Mouse (Mus musculus): Measurements from ENCODE around the gene Exosc1. TPM values are rescaled to one million over a fixed set of nuclear protein-coding genes. Genes with fewer than 3 reads are reported as not detected.

Exosc1 gene
- polyA plus RNA-seq, 1 experiment from 2014 or later = 60.7 TPM

DNA sequence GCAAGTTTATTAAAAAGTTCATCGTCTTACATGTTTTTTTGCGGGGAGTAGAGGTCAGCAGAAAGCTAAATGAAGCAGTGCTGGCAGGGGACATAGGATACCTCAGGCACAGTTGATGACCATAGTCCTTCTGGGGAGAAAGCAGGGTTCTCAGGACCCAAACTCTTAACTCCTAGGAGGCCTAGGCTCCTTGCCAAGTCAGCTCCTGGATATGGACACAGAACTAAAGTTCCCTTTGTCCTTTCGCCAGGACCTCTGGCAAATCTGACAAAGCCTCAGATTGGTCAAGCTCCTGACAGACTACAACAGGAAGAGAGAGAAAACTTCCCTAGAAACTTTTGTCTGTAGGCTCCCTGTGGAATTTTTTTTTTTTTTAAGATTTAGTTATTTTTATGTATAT is 24.5 kb downstream of the Exosc1 start:
- Histone ChIP-seq H3K27me3 (ENCODE audit: control insufficient read depth, insufficient read depth, low read length) (no peaks in the 10 kb centered on the region), H3K9me3 (ENCODE audit: control insufficient read depth, low read length) (no peaks in the 10 kb centered on the region), H3K4me2 (ENCODE audit: low read depth, low read length) (no peak overlapping the region), H3K4me1 (ENCODE audit: control insufficient read depth, insufficient read depth, low read length) (peaks cover 11% of the 10 kb centered on the region), H3K9ac (replicated peaks; ENCODE audit: low read depth, low read length) (no peak overlapping the region), H3K4me3 (ENCODE audit: low read depth, low read length) (no peak overlapping the region), H3K27ac (ENCODE audit: low read depth, low read length) (no peak overlapping the region), H3K36me3 (ENCODE audit: control insufficient read depth, insufficient read depth, low read length) (no peaks in the 10 kb centered on the region)
- no peak for ATAC-seq (ENCODE audit: low read depth)
- 92% methylated on average over 3 of the region's 3 CpGs for WGBS

DNA sequence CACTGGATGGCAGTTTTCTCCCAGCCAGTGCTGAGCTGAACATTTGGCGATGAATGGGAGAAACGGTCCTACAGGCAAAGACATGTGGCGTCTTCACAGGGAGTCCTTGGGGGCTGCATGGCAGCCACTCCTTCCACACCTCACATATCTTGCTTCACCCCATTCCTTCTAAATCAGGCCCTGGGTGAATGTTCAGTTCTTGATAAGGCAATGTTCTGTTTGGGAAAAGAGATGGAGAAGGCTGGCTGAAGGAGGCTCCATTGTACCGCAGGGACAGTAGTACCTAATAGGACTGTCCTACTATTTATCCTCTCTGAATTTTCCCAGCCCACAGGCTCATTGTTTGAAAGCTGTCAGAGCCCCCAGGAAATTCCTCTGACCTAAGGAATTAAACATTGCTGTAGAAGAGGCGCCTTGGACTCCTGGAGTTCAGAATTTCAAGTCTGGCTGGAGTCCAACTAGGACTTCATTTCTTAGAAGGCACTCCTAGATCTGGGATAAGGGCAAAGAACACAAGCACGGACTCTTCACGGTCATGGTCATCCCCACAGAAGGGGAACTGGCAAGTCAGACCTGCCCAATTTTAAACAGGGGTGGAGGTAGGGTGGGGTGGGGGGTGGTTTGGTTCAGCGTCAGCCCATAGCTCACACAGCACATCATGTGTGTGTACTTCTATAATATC is 26.0 kb downstream of the Exosc1 start:
- 68% methylated on average over 8 of the region's 8 CpGs for WGBS
- no peak overlapping the region for H3K4me2 ChIP-seq (ENCODE audit: low read depth, low read length)
- H3K27ac ChIP-seq (ENCODE audit: low read depth, low read length) = no peak overlapping the region
- no peaks in the 10 kb centered on the region for H3K27me3 ChIP-seq (ENCODE audit: control insufficient read depth, insufficient read depth, low read length)
- H3K4me3 ChIP-seq (ENCODE audit: low read depth, low read length) = no peak overlapping the region
- no peaks in the 10 kb centered on the region for H3K4me1 ChIP-seq (ENCODE audit: control insufficient read depth, insufficient read depth, low read length)
- no peak overlapping the region for H3K9ac ChIP-seq (replicated peaks; ENCODE audit: low read depth, low read length)
- no peak for ATAC-seq (ENCODE audit: low read depth)
- no peaks in the 10 kb centered on the region for H3K9me3 ChIP-seq (ENCODE audit: control insufficient read depth, low read length)
- H3K36me3 ChIP-seq (ENCODE audit: control insufficient read depth, insufficient read depth, low read length) = no peaks in the 10 kb centered on the region

DNA sequence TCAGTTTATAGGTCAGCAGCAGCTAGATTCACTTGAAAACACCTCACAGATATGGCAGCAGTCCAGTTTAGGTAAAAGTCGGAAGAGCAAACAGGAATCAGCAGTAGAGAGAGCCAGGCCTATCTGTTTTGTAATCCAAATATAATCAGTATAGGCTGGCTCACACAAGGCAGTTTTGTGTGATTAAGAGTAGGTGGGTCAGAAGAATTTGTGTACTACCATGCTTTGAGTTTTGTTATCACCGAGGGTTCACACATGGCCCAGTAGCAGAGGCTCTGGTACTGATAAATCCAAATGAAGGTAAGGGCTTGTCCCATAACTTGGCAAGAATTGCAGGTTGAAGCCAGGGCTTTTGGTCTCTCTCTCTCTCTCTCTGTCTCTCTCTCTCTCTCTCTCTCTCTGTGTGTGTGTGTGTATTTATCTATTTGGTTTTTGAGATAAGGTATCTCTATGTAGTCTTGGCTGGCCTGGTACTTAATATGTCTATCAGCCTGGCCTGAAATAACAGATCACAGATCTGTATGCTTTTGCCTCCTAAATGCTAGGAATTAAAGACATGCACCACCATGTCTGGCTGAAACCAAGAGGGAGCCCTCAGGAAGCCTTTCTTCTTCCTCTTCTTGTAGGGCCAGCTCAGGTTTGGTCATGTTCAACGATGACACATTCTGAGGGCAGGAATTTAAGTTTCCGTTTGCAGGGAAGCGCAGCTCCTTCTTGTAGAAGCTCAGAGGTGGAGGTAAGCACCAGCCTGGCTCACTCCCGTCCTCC is 26.7 kb downstream of the Exosc1 start:
- Histone ChIP-seq H3K27ac (ENCODE audit: low read depth, low read length) (no peak overlapping the region), H3K9me3 (ENCODE audit: control insufficient read depth, low read length) (no peaks in the 10 kb centered on the region), H3K4me2 (ENCODE audit: low read depth, low read length) (no peak overlapping the region), H3K4me1 (ENCODE audit: control insufficient read depth, insufficient read depth, low read length) (no peaks in the 10 kb centered on the region), H3K27me3 (ENCODE audit: control insufficient read depth, insufficient read depth, low read length) (no peaks in the 10 kb centered on the region), H3K4me3 (ENCODE audit: low read depth, low read length) (no peak overlapping the region), H3K9ac (replicated peaks; ENCODE audit: low read depth, low read length) (no peak overlapping the region), H3K36me3 (ENCODE audit: control insufficient read depth, insufficient read depth, low read length) (no peaks in the 10 kb centered on the region)
- no peak for ATAC-seq (ENCODE audit: low read depth)
- WGBS = 71% methylated on average over 6 of the region's 6 CpGs

GRCm38 (mm10) chr19:41905246-41905645 is 28.0 kb downstream of the Exosc1 start:
- Histone ChIP-seq H3K9me3 (ENCODE audit: control insufficient read depth, low read length) (no peaks in the 10 kb centered on the region), H3K4me3 (ENCODE audit: low read depth, low read length) (no peak overlapping the region)

GRCm38 (mm10) chr19:41902848-41903593 is 30.2 kb downstream of the Exosc1 start:
- WGBS = 89% methylated on average over 10 of the region's 10 CpGs
- Histone ChIP-seq H3K4me1 (ENCODE audit: control insufficient read depth, insufficient read depth, low read length) (no peaks in the 10 kb centered on the region), H3K27ac (ENCODE audit: low read depth, low read length) (no peak overlapping the region), H3K36me3 (ENCODE audit: control insufficient read depth, insufficient read depth, low read length) (no peaks in the 10 kb centered on the region), H3K4me3 (ENCODE audit: low read depth, low read length) (no peak overlapping the region), H3K27me3 (ENCODE audit: control insufficient read depth, insufficient read depth, low read length) (no peaks in the 10 kb centered on the region), H3K4me2 (ENCODE audit: low read depth, low read length) (no peak overlapping the region), H3K9ac (replicated peaks; ENCODE audit: low read depth, low read length) (no peak overlapping the region), H3K9me3 (ENCODE audit: control insufficient read depth, low read length) (no peaks in the 10 kb centered on the region)
- no peak for ATAC-seq (ENCODE audit: low read depth)

More at GRCm38 (mm10) chr19:41905246-41905645, 28.0 kb downstream of the Exosc1 start:
- ATAC-seq (ENCODE audit: low read depth) = no peak
- 90% methylated on average over 2 of the region's 2 CpGs for WGBS
- Histone ChIP-seq H3K27me3 (ENCODE audit: control insufficient read depth, insufficient read depth, low read length) (no peaks in the 10 kb centered on the region), H3K27ac (ENCODE audit: low read depth, low read length) (no peak overlapping the region), H3K36me3 (ENCODE audit: control insufficient read depth, insufficient read depth, low read length) (no peaks in the 10 kb centered on the region), H3K9ac (replicated peaks; ENCODE audit: low read depth, low read length) (no peak overlapping the region), H3K4me2 (ENCODE audit: low read depth, low read length) (no peak overlapping the region), H3K4me1 (ENCODE audit: control insufficient read depth, insufficient read depth, low read length) (no peaks in the 10 kb centered on the region)

GRCm38 (mm10) chr19:41901696-41902095 is 31.5 kb downstream of the Exosc1 start:
- Histone ChIP-seq H3K9me3 (ENCODE audit: control insufficient read depth, low read length) (no peaks in the 10 kb centered on the region), H3K36me3 (ENCODE audit: control insufficient read depth, insufficient read depth, low read length) (no peaks in the 10 kb centered on the region), H3K4me3 (ENCODE audit: low read depth, low read length) (no peak overlapping the region), H3K9ac (replicated peaks; ENCODE audit: low read depth, low read length) (0 out of 2 replicates have a peak overlapping the region, but pooled peaks have one; percentile 4), H3K4me2 (ENCODE audit: low read depth, low read length) (no peak overlapping the region), H3K27me3 (ENCODE audit: control insufficient read depth, insufficient read depth, low read length) (no peaks in the 10 kb centered on the region), H3K4me1 (ENCODE audit: control insufficient read depth, insufficient read depth, low read length) (0 out of 2 replicates have a peak, but pooled peaks cover 2% of the 10 kb centered on the region), H3K27ac (ENCODE audit: low read depth, low read length) (no peak overlapping the region)
- no peak for ATAC-seq (ENCODE audit: low read depth)
- 32% methylated on average over 2 of the region's 2 CpGs for WGBS

- Histone ChIP-seq H3K36me3 (ENCODE audit: control insufficient read depth, insufficient read depth, low read length) (no peaks in the 10 kb centered on the region), H3K27ac (ENCODE audit: low read depth, low read length) (no peak overlapping the region), H3K4me3 (ENCODE audit: low read depth, low read length) (no peak overlapping the region), H3K27me3 (ENCODE audit: control insufficient read depth, insufficient read depth, low read length) (no peaks in the 10 kb centered on the region), H3K4me2 (ENCODE audit: low read depth, low read length) (no peak overlapping the region), H3K4me1 (ENCODE audit: control insufficient read depth, insufficient read depth, low read length) (peaks cover 4% of the 10 kb centered on the region; the same call in 1 of the 2 replicates), H3K9me3 (ENCODE audit: control insufficient read depth, low read length) (no peaks in the 10 kb centered on the region), H3K9ac (replicated peaks; ENCODE audit: low read depth, low read length) (no peak overlapping the region)
- 85% methylated on average over 8 of the region's 8 CpGs for WGBS
- no peak for ATAC-seq (ENCODE audit: low read depth)
Observed at GRCm38 (mm10) chr19:41900495-41901090, 32.6 kb downstream of the Exosc1 start.

DNA sequence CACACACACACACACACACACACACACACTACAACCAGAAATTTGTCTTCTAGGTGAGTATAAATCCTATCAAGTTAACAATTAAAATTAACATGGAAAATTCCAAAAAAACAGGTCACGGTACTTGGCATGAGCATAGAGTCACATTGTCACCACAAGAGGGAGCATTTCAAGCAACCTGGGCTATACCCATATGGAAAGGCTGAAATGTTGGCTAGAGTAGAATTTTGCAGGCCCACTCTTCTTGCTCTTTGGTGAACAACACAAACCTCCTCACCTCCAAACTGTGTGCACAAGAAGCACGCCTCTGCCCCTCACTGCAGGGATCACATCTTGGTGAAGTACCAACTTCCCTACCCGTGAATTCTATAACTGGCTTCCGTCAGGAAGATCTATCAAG is 34.4 kb downstream of the Exosc1 start:
- ATAC-seq (ENCODE audit: low read depth) = no peak
- no peaks in the 10 kb centered on the region for H3K27me3 ChIP-seq (ENCODE audit: control insufficient read depth, insufficient read depth, low read length)
- H3K4me1 ChIP-seq (ENCODE audit: control insufficient read depth, insufficient read depth, low read length) = peaks cover 13% of the 10 kb centered on the region
- WGBS = 51% methylated on average over 4 of the region's 4 CpGs
- no peaks in the 10 kb centered on the region for H3K9me3 ChIP-seq (ENCODE audit: control insufficient read depth, low read length)
- H3K4me3 ChIP-seq (ENCODE audit: low read depth, low read length) = no peak overlapping the region
- no peak overlapping the region for H3K9ac ChIP-seq (replicated peaks; ENCODE audit: low read depth, low read length)
- H3K4me2 ChIP-seq (ENCODE audit: low read depth, low read length) = no peak overlapping the region
- no peak overlapping the region for H3K27ac ChIP-seq (ENCODE audit: low read depth, low read length)
- no peaks in the 10 kb centered on the region for H3K36me3 ChIP-seq (ENCODE audit: control insufficient read depth, insufficient read depth, low read length)
